Mouse (Mus musculus) liver, postnatal 0 days (tissue): ENCODE data around the gene Nf2.

Experiments used
- CTCF ChIP-seq: sonication (generic); IDR thresholded peaks from 2 replicates; pipeline ENCODE4 v1.5.1; 2016; ENCODE audit warnings: antibody characterized with exemption, low read depth
- EP300 ChIP-seq: IDR thresholded peaks from 2 replicates; pipeline ENCODE4 v1.6.1; 2016; ENCODE audit warnings: antibody characterized with exemption, low read depth, mild to moderate bottlenecking

GRCm38 (mm10) chr11:4804921-4805562 is 44.3 kb downstream of the Nf2 start:
- TF ChIP-seq CTCF = no peak
- no peak for TF ChIP-seq EP300
